Mouse (Mus musculus) hindbrain, embryonic 14.5 days (tissue): ENCODE measurements around the gene Cyp2d22. TPM values are rescaled to one million over a fixed set of nuclear protein-coding genes. Genes with fewer than 3 reads are reported as not detected.

Experiments used
- ATAC-seq: fragments of 200-750 bp; cut with Nextera tagmentation; 2 replicates; pipeline ENCODE4 v1.8.0; 2017; ENCODE audit warnings: moderate number of reproducible peaks, mild to moderate bottlenecking, moderate TSS enrichment, moderate library complexity; ENCODE audit not compliant: low FRiP score
- DNase-seq: peaks from one replicate; pipeline ENCODE4 v3.0.0-alpha.2; 2015; ENCODE audit warnings: low spot score
- H3K27ac ChIP-seq: fragments of 300-500 bp; sonication (generic); 2 replicates; pipeline ENCODE4 v1.5.1; 2014; ENCODE audit warnings: mild to moderate bottlenecking, moderate library complexity
- H3K27me3 ChIP-seq: fragments of 300-500 bp; sonication (generic); 2 replicates; pipeline ENCODE4 v1.6.1; 2014; ENCODE audit warnings: mild to moderate bottlenecking, low read length, mixed read lengths; ENCODE audit not compliant: control insufficient read depth, insufficient read depth
- H3K36me3 ChIP-seq: fragments of 300-500 bp; sonication (generic); replicated peaks from 2 replicates; pipeline ENCODE4 v1.6.1; 2014; ENCODE audit not compliant: control insufficient read depth, insufficient read depth
- H3K4me1 ChIP-seq: fragments of 300-500 bp; sonication (generic); replicated peaks from 2 replicates; pipeline ENCODE4 v1.6.1; 2014; ENCODE audit warnings: antibody characterized with exemption, low read length, mixed read lengths; ENCODE audit not compliant: control insufficient read depth, insufficient read depth
- H3K4me2 ChIP-seq: fragments of 300-500 bp; sonication (generic); replicated peaks from 2 replicates; pipeline ENCODE4 v1.6.1; 2014; ENCODE audit warnings: mild to moderate bottlenecking, moderate library complexity
- H3K4me3 ChIP-seq: fragments of 300-500 bp; sonication (generic); replicated peaks from 2 replicates; pipeline ENCODE4 v1.5.1; 2014; ENCODE audit warnings: mild to moderate bottlenecking, low read length
- H3K9ac ChIP-seq: fragments of 300-500 bp; sonication (generic); 2 replicates; pipeline ENCODE4 v1.6.1; 2014
- H3K9me3 ChIP-seq: fragments of 300-500 bp; sonication (generic); 2 replicates; pipeline ENCODE4 v1.6.1; 2016; ENCODE audit warnings: low read length; ENCODE audit not compliant: control insufficient read depth
- WGBS: fragments of 180-500 bp; shearing (Covaris S2); extraction: QIAGEN DNeasy Blood & Tissue Kit; methylation state at CpG from one replicate; pipeline ENCODE4 v1.1.7; 2014; 5-methylcytosine and 5-hydroxymethylcytosine counted together
- polyA plus RNA-seq: library from polyadenylated mRNA; unstranded; fragments of >200 nt; fragmentation: Nextera tagmentation; extraction: Ambion mirVana; gene quantifications from 2 replicates; pipeline ENCODE4 v1.2.1, GENCODE M21; 2014

Gene Cyp2d22
- 2.3 and 2.5 TPM in 2 replicates for polyA plus RNA-seq

DNA sequence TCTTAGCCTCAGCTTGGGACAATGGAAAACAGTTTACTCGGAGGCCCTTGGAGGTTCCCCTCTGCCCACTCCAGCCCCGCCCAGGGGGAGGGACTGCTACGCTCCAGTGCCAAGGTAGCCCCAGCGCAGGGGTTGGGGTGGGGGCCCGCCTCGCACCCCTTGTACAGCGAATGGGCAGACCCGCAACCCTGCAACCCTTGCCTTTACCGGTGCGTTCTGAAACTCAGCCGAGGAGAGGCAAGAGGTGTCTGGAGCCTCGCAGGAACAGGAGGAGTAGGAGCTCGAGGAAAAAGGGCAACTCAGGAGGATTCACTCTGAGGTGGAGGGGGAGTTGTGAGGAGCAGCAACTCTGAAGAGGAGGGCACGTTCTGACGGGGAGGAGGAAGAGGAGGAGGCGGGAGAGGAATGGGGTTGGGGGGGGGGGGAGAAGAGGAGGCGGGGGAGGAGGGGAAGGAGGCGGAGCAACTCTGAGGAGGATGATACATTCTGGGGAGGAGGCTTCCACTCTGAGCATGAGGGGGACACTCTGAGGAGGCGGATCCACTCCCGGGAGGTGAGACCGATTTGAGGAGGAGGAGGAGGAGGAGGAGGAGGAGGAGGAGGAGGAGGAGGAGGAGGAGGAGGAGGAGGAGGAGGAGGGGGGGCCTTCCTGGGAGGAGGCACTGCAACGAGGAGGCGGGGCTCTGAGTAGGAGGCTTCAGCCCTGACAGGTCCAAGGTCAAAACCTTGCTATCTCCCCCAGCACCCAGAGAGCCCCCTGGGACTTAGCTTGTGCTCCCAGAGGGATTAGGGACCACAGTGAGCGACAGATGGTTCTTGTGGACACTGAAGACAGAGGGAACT, at the start of gene Cyp2d22:
Gene Cyp2d22 (minus strand): TSS at position 390 of the 843 bp plus-strand sequence.
- Histone ChIP-seq H3K4me3 (peak within 1 kb of the TSS; percentile 30), H3K4me2 (peak within 1 kb of the TSS; percentile 58), H3K27ac (no peak within 1 kb of the TSS), H3K4me1 (0 out of 2 replicates have a peak, but pooled peaks cover 4% of the 10 kb centered on the region), H3K9me3 (no peaks in the 10 kb centered on the region), H3K27me3 (no peaks in the 10 kb centered on the region), H3K36me3 (no peaks in the 10 kb centered on the region), H3K9ac (peak within 1 kb of the TSS; percentile 44)
- ATAC-seq (peak; percentile 64), DNase-seq (peak; percentile 28)
- WGBS: 5% methylated on average over 18 of the region's 24 CpGs

DNA sequence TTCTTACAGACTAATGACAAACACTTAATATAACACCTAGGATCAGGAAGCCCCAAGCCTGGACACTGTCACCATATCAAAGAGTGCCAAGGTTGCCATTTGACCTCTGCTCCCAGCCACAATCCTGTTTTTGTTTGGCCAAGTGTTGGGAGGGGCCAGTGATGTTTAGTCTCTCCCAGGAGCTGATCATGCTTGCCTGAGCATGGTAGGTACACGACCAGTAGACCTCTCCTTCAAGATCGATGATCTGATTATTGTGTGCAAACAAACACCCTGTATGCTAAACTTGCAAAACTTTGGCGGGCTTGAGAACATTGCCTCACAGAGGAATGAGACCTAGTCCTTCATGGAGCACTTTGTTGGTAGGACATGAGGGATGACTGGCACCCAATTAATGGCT, 43.4 kb upstream of the Cyp2d22 start:
- no peak for DNase-seq
- H3K27me3 ChIP-seq: no peaks in the 10 kb centered on the region
- no peak overlapping the region for H3K4me3 ChIP-seq
- H3K9me3 ChIP-seq: 0 out of 2 replicates have a peak, but pooled peaks cover 4% of the 10 kb centered on the region
- H3K4me2 ChIP-seq: no peak overlapping the region
- ATAC-seq: no peak
- H3K27ac ChIP-seq: no peak overlapping the region
- no peak overlapping the region for H3K9ac ChIP-seq
- no peaks in the 10 kb centered on the region for H3K4me1 ChIP-seq
- no peaks in the 10 kb centered on the region for H3K36me3 ChIP-seq
- WGBS: 91% methylated on average over 3 of the region's 3 CpGs

DNA sequence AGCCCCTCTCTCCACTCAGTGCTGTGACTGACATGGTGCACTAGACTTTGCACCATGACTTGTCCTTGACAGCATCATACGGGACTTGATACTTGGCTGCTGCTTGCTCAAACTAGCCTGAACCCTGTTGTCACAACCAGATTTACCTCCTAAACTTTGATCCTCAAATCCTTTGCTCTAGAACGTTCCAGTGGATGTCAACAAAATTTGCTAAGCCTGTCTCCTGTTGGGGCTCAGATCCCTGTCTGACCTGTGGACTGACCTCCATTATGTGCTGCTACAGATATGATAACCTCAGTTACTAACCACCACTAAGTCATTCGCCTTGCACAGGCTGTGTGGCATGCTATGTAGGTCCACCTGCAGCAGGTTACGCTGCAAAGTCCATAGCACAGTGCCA, 42.9 kb upstream of the Cyp2d22 start:
- Histone ChIP-seq H3K27ac (no peak overlapping the region), H3K4me2 (no peak overlapping the region), H3K9ac (no peak overlapping the region), H3K36me3 (no peaks in the 10 kb centered on the region), H3K9me3 (no peaks in the 10 kb centered on the region), H3K4me3 (no peak overlapping the region), H3K27me3 (no peaks in the 10 kb centered on the region), H3K4me1 (no peaks in the 10 kb centered on the region)
- no peak for ATAC-seq
- DNase-seq: no peak
- WGBS: 78% methylated on average over 4 of the region's 4 CpGs

DNA sequence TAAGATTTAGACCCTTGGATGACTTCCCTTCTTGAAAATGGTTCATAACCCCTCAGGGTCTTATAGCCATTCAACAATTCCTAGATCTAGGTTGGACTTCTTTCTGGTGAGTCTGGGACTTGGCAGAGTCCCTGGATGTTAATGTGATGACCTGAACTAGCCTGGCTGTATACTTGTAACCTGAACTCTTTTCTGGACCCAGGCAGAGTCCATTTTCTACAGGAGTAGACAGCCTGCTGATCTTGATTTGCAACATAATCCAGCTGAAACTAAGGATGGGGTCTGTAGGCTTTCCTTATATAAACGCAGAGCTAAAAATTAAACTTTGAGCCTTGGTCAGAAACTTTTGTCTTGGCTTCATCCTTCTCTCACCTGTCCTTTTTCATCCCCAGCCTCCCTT, 38.6 kb upstream of the Cyp2d22 start:
- H3K9me3 ChIP-seq: no peaks in the 10 kb centered on the region
- H3K27me3 ChIP-seq: no peaks in the 10 kb centered on the region
- H3K9ac ChIP-seq: no peak overlapping the region
- WGBS: 82% methylated on average over 1 of the region's 1 CpGs
- H3K4me3 ChIP-seq: no peak overlapping the region
- H3K36me3 ChIP-seq: no peaks in the 10 kb centered on the region
- H3K27ac ChIP-seq: no peak overlapping the region
- ATAC-seq (no peak), DNase-seq (no peak)
- H3K4me1 ChIP-seq: peaks cover 9% of the 10 kb centered on the region; the same call in 1 of the 2 replicates
- H3K4me2 ChIP-seq: no peak overlapping the region

DNA sequence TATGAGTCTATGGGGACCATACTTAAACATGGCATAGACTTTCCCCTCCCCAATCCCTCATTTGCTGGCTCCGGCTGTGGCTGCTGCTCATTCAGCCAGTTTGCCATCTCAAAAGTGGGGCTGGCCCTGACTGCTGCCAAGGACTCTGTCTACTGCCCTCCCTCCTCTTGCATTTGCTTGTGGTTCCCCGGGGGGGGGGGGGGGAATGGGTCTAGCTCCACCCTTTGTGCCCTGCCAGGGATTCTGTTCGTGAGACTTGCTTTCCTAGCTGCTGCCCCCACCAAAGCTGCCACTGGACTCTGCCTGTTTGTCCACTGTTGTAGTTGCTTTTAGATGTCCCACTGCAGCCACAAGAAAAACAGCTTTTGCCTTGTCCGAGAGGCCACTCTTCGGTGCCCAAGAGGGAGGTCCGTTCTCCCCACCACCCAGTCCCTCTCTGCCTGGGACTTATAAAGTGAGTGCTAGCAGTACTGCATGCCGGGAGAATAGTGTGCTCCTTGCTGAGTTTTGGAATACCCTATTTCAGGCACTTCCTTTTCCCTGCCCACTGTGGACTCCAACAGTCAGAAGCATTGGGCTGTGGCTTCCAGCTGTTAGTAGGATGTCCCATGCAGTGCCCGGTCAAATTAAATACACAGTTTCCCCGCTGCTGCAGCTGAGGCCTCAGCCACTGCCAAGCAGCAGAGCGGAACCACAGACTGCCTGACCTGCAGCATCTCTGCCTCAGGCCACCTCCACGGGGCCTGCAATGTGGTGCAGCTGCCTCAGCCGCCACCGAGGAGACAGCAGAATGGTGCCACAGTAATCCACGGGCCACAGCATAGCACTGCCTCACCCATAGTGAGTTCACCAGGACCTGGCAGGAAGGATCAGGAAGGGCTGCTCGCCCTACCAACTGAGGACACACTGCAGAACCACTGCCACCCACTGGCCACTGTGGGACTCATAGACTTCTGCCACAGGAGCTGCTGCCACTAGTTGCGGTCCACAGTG, 37.0 kb upstream of the Cyp2d22 start:
- ATAC-seq (peak; percentile 73; the same call in 1 of the 2 replicates), DNase-seq (peak; percentile 49)
- H3K4me3 ChIP-seq: no peak overlapping the region
- no peaks in the 10 kb centered on the region for H3K9me3 ChIP-seq
- 16% methylated on average over 16 of the region's 16 CpGs for WGBS
- peak overlapping the region; percentile 24; the same call in 1 of the 2 replicates for H3K4me2 ChIP-seq
- no peaks in the 10 kb centered on the region for H3K36me3 ChIP-seq
- peaks cover 9% of the 10 kb centered on the region; the same call in 1 of the 2 replicates for H3K4me1 ChIP-seq
- H3K9ac ChIP-seq: no peak overlapping the region; the same call in 1 of the 2 replicates
- H3K27me3 ChIP-seq: no peaks in the 10 kb centered on the region
- no peak overlapping the region for H3K27ac ChIP-seq

DNA sequence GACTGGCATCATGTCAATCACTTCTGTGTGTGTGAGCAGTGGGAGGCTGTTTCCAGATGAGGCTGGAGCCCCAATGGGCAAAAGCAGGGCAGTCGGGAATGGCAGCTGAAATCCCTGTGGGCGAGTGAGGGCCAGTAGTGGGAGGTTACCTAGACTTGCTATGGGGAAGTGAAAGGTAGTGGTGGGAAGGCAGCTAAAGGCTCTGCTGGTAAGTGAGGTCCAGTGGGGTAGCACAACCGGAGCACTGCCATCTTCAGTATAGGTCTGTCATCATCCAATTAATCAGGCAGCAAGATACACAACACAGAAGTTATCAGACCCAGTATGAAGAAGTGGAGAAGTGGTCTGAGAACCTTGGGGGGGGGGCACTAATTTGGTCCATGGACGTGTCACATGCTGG, 27.5 kb upstream of the Cyp2d22 start:
- Histone ChIP-seq H3K36me3 (no peaks in the 10 kb centered on the region), H3K4me1 (no peaks in the 10 kb centered on the region), H3K9me3 (no peaks in the 10 kb centered on the region), H3K4me3 (no peak overlapping the region), H3K27ac (no peak overlapping the region), H3K27me3 (no peaks in the 10 kb centered on the region), H3K4me2 (no peak overlapping the region), H3K9ac (no peak overlapping the region)
- DNase-seq: no peak
- 88% methylated on average over 4 of the region's 4 CpGs for WGBS
- no peak for ATAC-seq

DNA sequence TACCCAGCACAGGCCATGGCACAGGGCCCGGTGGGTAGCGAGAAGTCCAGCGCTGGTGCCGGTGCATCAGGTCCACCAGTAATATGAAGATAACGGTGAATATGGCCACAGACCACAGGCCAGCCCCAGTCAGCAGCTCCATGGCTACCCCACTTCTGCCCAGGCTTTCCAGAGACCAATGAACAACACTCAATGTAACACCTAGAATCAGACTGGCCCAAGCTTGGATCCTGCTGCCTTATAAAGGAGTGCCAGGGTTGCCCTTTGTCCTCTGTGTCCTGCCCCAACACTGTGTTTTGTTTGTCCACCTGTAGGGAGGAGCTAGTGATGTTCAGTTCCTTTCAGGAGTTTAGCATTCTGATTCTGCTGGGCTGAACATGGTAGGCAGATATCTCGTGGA, 26.9 kb upstream of the Cyp2d22 start, which contains the start of gene Cyp2d10:
Gene Cyp2d10 (minus strand): TSS at position 215 of the 400 bp plus-strand sequence.
- WGBS: 96% methylated on average over 6 of the region's 6 CpGs
- no peaks in the 10 kb centered on the region for H3K36me3 ChIP-seq
- no peak for ATAC-seq
- H3K4me2 ChIP-seq: no peak within 1 kb of the TSS
- H3K27ac ChIP-seq: no peak within 1 kb of the TSS
- DNase-seq: no peak
- H3K9me3 ChIP-seq: no peaks in the 10 kb centered on the region
- H3K4me3 ChIP-seq: no peak within 1 kb of the TSS
- no peaks in the 10 kb centered on the region for H3K27me3 ChIP-seq
- no peaks in the 10 kb centered on the region for H3K4me1 ChIP-seq
- H3K9ac ChIP-seq: no peak within 1 kb of the TSS

DNA sequence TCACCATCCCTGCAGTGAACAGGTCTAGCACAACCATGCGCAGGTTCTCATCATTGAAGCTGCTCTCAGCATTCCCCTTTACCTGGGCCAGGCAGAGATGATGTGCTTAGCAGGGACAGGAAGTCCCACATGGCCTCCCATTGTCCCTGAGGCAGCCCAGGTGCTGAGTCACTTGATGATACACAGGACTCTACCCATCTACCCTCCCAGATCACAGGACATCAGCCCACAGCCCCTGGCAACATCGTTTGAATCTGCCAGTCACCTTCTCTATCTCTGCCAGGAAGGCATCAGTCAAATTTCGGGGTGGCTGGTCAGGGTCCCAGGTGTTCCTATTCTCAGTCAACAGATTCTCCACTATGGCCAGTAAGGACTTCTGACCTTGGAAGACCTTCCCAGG, 24.1 kb upstream of the Cyp2d22 start:
- 90% methylated on average over 3 of the region's 3 CpGs for WGBS
- no peak for ATAC-seq
- no peaks in the 10 kb centered on the region for H3K9me3 ChIP-seq
- H3K9ac ChIP-seq: no peak overlapping the region
- H3K4me3 ChIP-seq: no peak overlapping the region
- H3K36me3 ChIP-seq: no peaks in the 10 kb centered on the region
- H3K27ac ChIP-seq: no peak overlapping the region
- H3K27me3 ChIP-seq: no peaks in the 10 kb centered on the region
- no peak for DNase-seq
- no peaks in the 10 kb centered on the region for H3K4me1 ChIP-seq
- no peak overlapping the region for H3K4me2 ChIP-seq

DNA sequence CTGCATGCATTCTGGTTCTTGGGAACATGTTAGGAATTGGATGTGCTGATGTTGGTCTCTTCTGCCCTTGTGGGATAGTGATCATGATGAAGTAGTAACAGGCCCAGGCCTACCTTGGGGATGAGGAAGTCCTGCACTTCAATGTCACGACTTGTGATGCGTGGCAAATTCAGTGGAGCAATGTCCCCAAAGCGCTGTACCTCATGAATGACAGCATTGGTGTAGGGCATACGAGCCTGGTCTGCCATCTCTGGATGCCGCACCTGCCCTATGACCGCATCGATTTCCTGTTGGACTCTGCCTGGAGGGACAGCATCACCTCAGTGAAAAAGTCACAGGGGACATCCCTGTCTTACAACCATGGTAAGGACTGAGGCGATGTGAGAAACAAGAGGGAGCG, 23.5 kb upstream of the Cyp2d22 start:
- H3K4me2 ChIP-seq: no peak overlapping the region
- no peaks in the 10 kb centered on the region for H3K36me3 ChIP-seq
- H3K9me3 ChIP-seq: no peaks in the 10 kb centered on the region
- ATAC-seq (no peak), DNase-seq (no peak)
- 95% methylated on average over 9 of the region's 9 CpGs for WGBS
- H3K4me1 ChIP-seq: no peaks in the 10 kb centered on the region
- no peaks in the 10 kb centered on the region for H3K27me3 ChIP-seq
- no peak overlapping the region for H3K4me3 ChIP-seq
- no peak overlapping the region for H3K27ac ChIP-seq
- H3K9ac ChIP-seq: no peak overlapping the region
